Mouse (Mus musculus) heart, adult 18-20 months (tissue): ENCODE data around the gene Armc6. TPM values are rescaled to one million over a fixed set of nuclear protein-coding genes. Genes with fewer than 3 reads are reported as not detected.
A peak's percentile ranks its signal among the peaks of the same experiment; 100 is the strongest.

Source experiments
- DNase-seq, 2 experiments: peaks; one replicate each; pipeline ENCODE4 v3.0.0; 2021 to 2022; ENCODE audit warnings: mixed read lengths in 1 of 2
- long read RNA-seq, 2 experiments: library from polyadenylated mRNA; stranded (forward); transcript quantifications; one replicate each; pipeline ENCODE4 v2.0.0; 2021
- total RNA-seq, 2 experiments: library from RNA; stranded (reverse); gene quantifications; 2 replicates each; pipeline ENCODE4 v1.2.3; 2021

The Armc6 gene
- 1 to 10 TPM; 6.8 to 7.8 TPM for total RNA-seq
- long read RNA-seq, experiment 1, partial matches to known transcripts: 1 of 6 reads
- long read RNA-seq, experiment 1, other reads (novel, unspliced or antisense): 1 of 6 reads
- long read RNA-seq, experiment 2, partial matches to known transcripts: 1 of 6 reads
- long read RNA-seq, experiment 2, other reads (novel, unspliced or antisense): 4 of 6 reads

GRCm38 (mm10) chr8:70234080-70234780 lies at the start of gene Armc6, which contains the start of gene Sugp2:
Gene Armc6 (minus strand): TSS chr8:70234466.
Gene Sugp2 (plus strand): TSS chr8:70234226.
- DNase-seq: peak; percentile 97

- peak in 1 of 2 experiments; percentile 45 for DNase-seq
These were observed 49.1 kb upstream of the Armc6 start for GRCm38 (mm10) chr8:70283136-70284077.

GRCm38 (mm10) chr8:70282603-70283135 lies 48.4 kb upstream of the Armc6 start, which contains the start of gene Homer3:
Gene Homer3 (plus strand): TSS chr8:70282827.
- peak; percentile 93 to 96 for DNase-seq

GRCm38 (mm10) chr8:70281001-70281400 lies 46.7 kb upstream of the Armc6 start:
- no peak for DNase-seq

GRCm38 (mm10) chr8:70279266-70279665 lies 45.0 kb upstream of the Armc6 start:
- DNase-seq: no peak

- DNase-seq: no peak
These were observed 43.9 kb upstream of the Armc6 start for GRCm38 (mm10) chr8:70278175-70278574.

- DNase-seq: peak; percentile 26 to 67
These were observed 42.2 kb upstream of the Armc6 start for GRCm38 (mm10) chr8:70276476-70276875.

GRCm38 (mm10) chr8:70274350-70274749 lies 40.1 kb upstream of the Armc6 start:
- DNase-seq: no peak

GRCm38 (mm10) chr8:70272949-70273348 lies 38.7 kb upstream of the Armc6 start:
- DNase-seq: peak; percentile 34 to 67

GRCm38 (mm10) chr8:70268799-70269565 lies 34.7 kb upstream of the Armc6 start:
- DNase-seq: peak; percentile 28 to 37

GRCm38 (mm10) chr8:70268311-70268710 lies 34.0 kb upstream of the Armc6 start:
- no peak for DNase-seq

- no peak for DNase-seq
These were observed 33.4 kb upstream of the Armc6 start for GRCm38 (mm10) chr8:70267674-70268073.

GRCm38 (mm10) chr8:70259043-70259442 lies 24.8 kb upstream of the Armc6 start:
- no peak for DNase-seq

GRCm38 (mm10) chr8:70258600-70258999 lies 24.3 kb upstream of the Armc6 start:
- DNase-seq: peak in 1 of 2 experiments; percentile 55

- DNase-seq: no peak
These were observed 23.2 kb upstream of the Armc6 start for GRCm38 (mm10) chr8:70257456-70257855.

- no peak for DNase-seq
These were observed 20.4 kb upstream of the Armc6 start for GRCm38 (mm10) chr8:70254628-70255027.

GRCm38 (mm10) chr8:70247841-70248240 lies 13.6 kb upstream of the Armc6 start:
- no peak for DNase-seq

- no peak for DNase-seq
These were observed 12.4 kb upstream of the Armc6 start for GRCm38 (mm10) chr8:70246622-70247021.

GRCm38 (mm10) chr8:70240642-70241041 lies 6.4 kb upstream of the Armc6 start:
- no peak for DNase-seq

- DNase-seq: no peak
These were observed 3.6 kb upstream of the Armc6 start for GRCm38 (mm10) chr8:70237842-70238241.

GRCm38 (mm10) chr8:70234781-70235128 lies 489 bp upstream of the Armc6 start:
- no peak for DNase-seq

- no peak for DNase-seq
These were observed 660 bp downstream of the Armc6 start for GRCm38 (mm10) chr8:70233606-70234005.
